Mouse (Mus musculus) megakaryocyte-erythroid progenitor cell, adult 5-6 weeks (primary cell): ENCODE data around the gene Ireb2. TPM values are rescaled to one million over a fixed set of nuclear protein-coding genes. Genes with fewer than 3 reads are reported as not detected.
"Not testable (repeated sequence)": the region's sequence is repeated elsewhere in the genome, so short reads cannot be mapped to it uniquely, and the experiment has no call there.

Experiments used
- ATAC-seq: replicated peaks from 2 replicates; pipeline ENCODE4 v1.8.0; 2016; ENCODE audit warnings: mild to moderate bottlenecking, inconsistent platforms; ENCODE audit not compliant: severe bottlenecking, poor library complexity, low FRiP score, low TSS enrichment
- total RNA-seq, 2 experiments: library from RNA; stranded (forward) in 1 of 2; stranded (reverse) in 1 of 2; fragments of 200-1000, 215-1000 nt in 1 of 2; fragments of >200 nt in 1 of 2; fragmentation: Nextera tagmentation in 1 of 2; gene quantifications; 2 replicates each; pipeline ENCODE4 v1.2.3; 2014 to 2017

Gene Ireb2
- total RNA-seq (2014; fragmentation: Nextera tagmentation) (36.6 and 46.6 TPM in 2 replicates), total RNA-seq (2017) (17.2 and 41.5 TPM in 2 replicates)

GRCm38 (mm10) chr9:54863363-54864281 is at the start of gene Ireb2:
TSS of gene Ireb2 (plus strand) at chr9:54863789.
- peak; percentile 97 for ATAC-seq

GRCm38 (mm10) chr9:54816508-54817201 is 46.9 kb upstream of the Ireb2 start:
- ATAC-seq = no peak

- 0 out of 2 replicates have a peak, but pooled peaks have one; percentile 68 for ATAC-seq
Observed at GRCm38 (mm10) chr9:54821442-54822100, 42.0 kb upstream of the Ireb2 start.

GRCm38 (mm10) chr9:54829760-54830159 is 33.8 kb upstream of the Ireb2 start:
- peak; percentile 65; the same call in 1 of the 2 replicates for ATAC-seq

GRCm38 (mm10) chr9:54830624-54831023 is 33.0 kb upstream of the Ireb2 start:
- ATAC-seq = peak; percentile 89

- no peak for ATAC-seq
Observed at GRCm38 (mm10) chr9:54833831-54834230, 29.8 kb upstream of the Ireb2 start.

GRCm38 (mm10) chr9:54835951-54836717 is 27.5 kb upstream of the Ireb2 start:
- ATAC-seq = not testable (repeated sequence)

- no peak for ATAC-seq
Observed at GRCm38 (mm10) chr9:54837835-54838234, 25.8 kb upstream of the Ireb2 start.

GRCm38 (mm10) chr9:54840145-54840544 is 23.4 kb upstream of the Ireb2 start:
- no peak for ATAC-seq

GRCm38 (mm10) chr9:54842311-54842710 is 21.3 kb upstream of the Ireb2 start:
- no peak for ATAC-seq

GRCm38 (mm10) chr9:54843887-54844286 is 19.7 kb upstream of the Ireb2 start:
- no peak for ATAC-seq

GRCm38 (mm10) chr9:54844556-54845176 is 18.9 kb upstream of the Ireb2 start:
- no peak for ATAC-seq

GRCm38 (mm10) chr9:54848203-54848602 is 15.4 kb upstream of the Ireb2 start:
- ATAC-seq = no peak

- ATAC-seq = not testable (repeated sequence)
Observed at GRCm38 (mm10) chr9:54853036-54853435, 10.6 kb upstream of the Ireb2 start.

- no peak for ATAC-seq
Observed at GRCm38 (mm10) chr9:54853619-54854018, 10.0 kb upstream of the Ireb2 start.

GRCm38 (mm10) chr9:54855638-54856037 is 8.0 kb upstream of the Ireb2 start:
- ATAC-seq = no peak

GRCm38 (mm10) chr9:54856121-54856520 is 7.5 kb upstream of the Ireb2 start:
- no peak for ATAC-seq

GRCm38 (mm10) chr9:54857474-54857873 is 6.1 kb upstream of the Ireb2 start:
- ATAC-seq = no peak

- no peak for ATAC-seq
Observed at GRCm38 (mm10) chr9:54860526-54860925, 3.1 kb upstream of the Ireb2 start.
